Mouse (Mus musculus): ENCODE measurements around the gene Fgd2. TPM values are rescaled to one million over a fixed set of nuclear protein-coding genes. Genes with fewer than 3 reads are reported as not detected.

The Fgd2 gene
- total RNA-seq, 2 experiments from 2014 or later, result 4.8 to 9.0 TPM

DNA sequence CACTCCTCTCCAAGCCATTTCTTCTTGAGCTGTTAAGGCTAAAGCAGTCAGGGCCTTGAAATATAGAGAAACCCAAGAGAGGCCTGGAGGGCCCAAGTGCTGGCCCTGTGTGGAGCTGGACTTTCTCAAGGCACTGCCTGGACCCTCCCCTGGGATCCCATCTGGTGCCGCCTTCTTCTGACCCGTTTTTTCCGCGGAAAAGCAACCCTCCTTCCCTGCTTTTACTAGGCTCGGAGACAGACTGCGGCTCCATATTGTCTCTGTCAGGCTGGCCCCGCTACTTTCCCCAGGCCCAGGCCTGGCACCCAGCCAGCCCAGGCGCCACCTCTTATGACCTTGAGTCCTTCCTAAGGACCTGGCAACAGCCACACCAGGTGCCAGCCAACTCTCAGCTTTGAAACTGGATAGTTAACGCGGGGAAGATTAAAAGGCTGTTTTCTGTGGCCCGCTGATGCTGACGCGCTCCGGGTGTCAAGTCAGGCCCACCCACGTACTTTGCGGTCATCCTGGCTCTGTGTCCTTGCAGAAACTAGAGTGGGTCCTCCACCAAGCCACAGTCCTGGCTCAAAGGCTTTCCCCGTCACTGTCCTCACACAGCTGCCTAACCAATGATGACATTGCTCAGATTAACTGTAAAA is 4.8 kb upstream of the Fgd2 start:
- DNase-seq (ENCODE audit: low spot score in 2 of 2), result peak in 1 of 2 experiments; percentile 55
- intact Hi-C loops (cut with DNase I), result no loop called here

DNA sequence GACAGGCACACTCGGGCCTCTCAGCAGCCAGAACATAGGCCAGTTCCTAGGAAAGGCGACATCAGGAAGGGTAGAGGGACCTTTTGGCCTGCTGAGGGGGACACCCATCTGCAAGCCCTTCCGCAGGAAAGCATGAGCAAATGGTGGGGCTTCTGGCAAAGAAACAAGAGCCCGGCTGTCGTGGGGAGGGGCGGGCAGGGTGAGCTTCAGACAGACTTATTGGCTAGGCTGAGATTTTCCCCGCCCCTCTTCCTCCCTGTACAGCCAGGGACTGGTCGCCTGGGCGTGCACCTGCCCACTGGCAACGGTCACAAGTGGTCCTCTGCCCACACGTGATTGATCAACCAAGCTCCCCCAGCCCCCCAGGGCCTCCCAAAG is 4.2 kb upstream of the Fgd2 start:
- DNase-seq (ENCODE audit: low spot score in 2 of 2), result peak; percentile 65 to 74
- intact Hi-C loops (cut with DNase I), result no loop called here

- intact Hi-C loops (cut with DNase I), result no loop called here
- DNase-seq (ENCODE audit: low spot score in 2 of 2), result no peak
These were observed 3.8 kb upstream of the Fgd2 start for GRCm38 (mm10) chr17:29356882-29357281.

DNA sequence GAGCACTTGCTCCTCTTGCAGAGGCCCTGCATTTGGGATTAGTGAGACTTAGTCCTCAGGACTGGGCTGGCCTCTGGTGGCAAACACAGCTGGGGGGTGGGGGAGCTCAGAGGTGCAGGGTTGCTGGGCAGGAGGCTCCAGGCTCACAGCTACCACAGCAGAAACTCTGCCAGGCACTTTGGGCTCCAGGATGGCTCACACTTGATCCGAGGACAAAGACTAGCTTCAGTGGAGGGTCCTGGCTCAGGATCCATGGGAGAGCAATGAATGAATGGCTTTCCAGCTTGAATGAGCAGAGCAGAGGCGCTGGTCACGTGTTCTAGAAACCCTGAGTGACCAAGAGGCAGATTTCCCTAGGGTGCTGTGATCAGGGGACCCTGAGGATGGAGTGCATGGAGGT is 1.8 kb upstream of the Fgd2 start:
- intact Hi-C loops (cut with DNase I), result no loop called here
- no peak for DNase-seq (ENCODE audit: low spot score in 2 of 2)

DNA sequence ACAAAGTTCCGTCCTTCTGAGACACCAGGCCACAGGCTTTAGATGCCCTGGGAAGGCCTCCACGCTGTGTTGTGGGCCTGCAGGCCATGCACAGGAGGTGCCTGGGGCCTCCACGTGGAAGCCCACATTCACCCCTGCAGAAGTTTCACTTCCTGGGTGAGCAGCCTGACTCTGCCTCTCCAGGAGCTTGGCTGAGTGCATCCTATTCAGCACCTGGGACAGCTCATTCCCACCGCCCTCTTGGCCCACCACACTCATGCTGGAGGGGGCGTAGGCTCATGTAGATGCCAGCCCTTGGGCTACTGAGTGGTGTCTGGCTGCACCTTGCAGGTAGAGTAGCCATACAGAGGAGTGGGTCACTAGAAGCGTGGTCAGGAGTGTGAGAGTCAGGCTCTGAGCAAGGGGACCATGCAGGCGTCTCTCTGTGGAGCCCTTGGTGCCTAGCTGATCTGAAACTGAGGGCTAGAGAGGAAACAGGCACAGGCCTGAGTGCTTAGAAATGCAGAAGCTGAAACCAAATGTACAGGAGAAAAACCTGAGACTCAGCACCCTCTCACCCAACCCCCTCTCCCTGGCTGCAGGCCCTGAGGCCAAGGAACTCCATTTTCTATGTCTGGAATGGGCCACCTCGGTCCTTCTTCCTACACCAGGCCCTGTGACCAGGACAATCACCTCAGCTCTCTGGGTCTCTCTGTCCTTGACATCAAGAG is 1.4 kb downstream of the Fgd2 start:
- DNase-seq (ENCODE audit: low spot score in 2 of 2), result peak in 1 of 2 experiments; percentile 41
- intact Hi-C loops (cut with DNase I), result no loop called here

GRCm38 (mm10) chr17:29363109-29363508 is 2.4 kb downstream of the Fgd2 start:
- no peak for DNase-seq (ENCODE audit: low spot score in 2 of 2)
- intact Hi-C loops (cut with DNase I), result no loop called here

DNA sequence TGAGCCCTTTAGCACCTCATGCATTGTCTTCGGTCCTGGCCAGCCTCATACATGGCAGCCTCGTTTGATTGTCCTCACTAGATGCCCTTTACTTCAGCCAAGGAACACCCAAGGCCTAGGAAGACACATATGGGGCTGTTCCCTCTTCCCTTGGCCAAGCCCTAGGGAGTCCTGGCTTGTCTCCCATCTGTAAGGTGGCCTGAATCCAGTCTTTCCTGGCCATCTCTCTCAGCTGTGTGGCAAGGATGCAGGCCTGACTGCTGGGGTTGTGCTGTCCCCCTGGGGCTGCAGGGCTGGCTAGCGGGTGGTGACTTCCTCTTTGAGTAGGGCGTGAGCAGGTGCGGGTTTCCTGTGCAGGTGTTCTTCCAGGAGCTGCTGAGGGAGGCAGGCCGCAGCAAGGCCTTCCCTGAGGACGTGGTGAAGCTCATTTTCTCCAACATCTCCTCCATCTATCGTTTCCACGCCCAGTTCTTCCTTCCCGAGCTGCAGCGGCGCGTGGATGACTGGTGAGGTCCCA is 4.4 kb downstream of the Fgd2 start:
- intact Hi-C loops (cut with DNase I), result no loop called here
- no peak for DNase-seq (ENCODE audit: low spot score in 2 of 2)

DNA sequence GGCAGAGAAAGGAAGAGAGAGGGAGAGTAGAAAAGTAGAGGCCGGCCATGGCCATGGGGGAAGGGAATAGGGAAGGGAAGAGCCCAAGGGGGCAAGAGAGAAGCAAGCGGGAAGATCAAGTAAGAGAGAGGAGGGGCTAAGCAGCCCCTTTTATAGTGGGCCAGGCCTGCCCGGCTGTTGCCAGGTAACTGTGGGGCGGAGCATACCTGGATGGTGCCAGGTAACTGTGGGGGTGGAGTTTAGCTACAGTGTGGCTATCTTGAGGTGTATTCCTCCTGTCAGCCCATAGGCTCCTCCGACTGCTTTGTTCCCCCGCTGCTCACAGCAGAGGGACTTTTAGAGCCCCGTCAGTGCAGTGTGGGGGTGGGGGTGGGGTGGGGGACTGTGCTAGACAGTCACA is 8.0 kb downstream of the Fgd2 start:
- intact Hi-C loops (cut with DNase I), result no loop called here

DNA sequence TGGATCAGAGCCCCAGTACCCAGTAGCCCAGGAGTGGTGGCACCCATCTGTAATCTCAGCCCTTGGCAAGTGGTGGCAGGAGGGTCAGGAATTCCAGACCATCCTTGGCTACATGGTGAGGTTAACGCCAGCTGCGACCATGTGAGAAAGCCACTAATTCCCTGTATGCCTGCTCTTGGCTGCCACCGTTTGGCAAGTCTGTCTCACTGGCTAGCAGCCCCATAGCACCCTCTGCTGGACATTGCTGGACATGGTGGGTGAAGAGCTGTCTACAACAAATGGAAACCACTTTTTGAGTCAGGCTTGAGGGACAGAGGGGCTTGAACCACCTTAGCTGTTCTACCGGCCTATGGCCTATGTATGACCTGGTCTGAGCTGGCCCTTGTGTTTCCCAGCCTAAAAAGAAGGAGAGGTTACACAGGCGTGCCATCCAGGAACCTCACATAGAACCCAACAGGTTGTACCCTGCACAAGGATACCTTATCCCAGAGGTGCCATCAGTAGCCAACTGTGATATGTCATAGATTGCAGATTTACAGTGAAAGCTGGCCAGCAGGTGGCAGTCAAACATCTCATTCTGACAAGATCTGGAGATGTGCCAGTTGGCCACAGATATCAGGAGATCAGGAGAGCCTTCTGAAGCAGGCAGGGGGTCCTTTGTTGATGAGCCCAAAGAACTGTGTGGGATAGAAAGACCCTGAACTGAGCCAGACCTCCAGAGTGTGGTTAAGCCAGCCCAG is 10.4 kb downstream of the Fgd2 start:
- DNase-seq (ENCODE audit: low spot score in 2 of 2), result peak; percentile 95 to 96
- intact Hi-C loops (cut with DNase I), result loop anchor here (2.0 kb wide), 1 partner anchor 102 kb away; the partner anchor contains the start of gene BC004004

More for the DNA sequence above, 8.0 kb downstream of the Fgd2 start:
- DNase-seq (ENCODE audit: low spot score in 2 of 2), result no peak

DNA sequence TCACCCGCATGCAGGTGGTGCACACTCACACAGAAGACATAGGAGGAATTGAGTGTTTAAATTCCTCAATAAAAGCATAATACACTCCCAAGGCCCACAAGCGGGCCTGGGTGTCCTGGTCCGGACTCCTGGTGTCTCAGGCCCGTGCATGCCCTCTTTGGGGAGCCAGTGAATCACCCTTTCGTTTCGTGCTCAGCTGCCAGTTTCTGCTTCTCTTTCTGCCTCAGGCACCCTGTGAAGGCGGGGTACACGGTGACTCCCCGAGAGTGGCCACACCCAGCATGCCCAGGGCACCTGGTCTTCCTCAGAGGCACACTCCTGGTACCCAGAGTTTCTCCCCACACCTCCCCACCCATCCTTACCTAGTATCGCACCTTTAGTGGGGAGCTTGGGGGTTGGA is 15.2 kb downstream of the Fgd2 start:
- DNase-seq (ENCODE audit: low spot score in 2 of 2), result no peak
- intact Hi-C loops (cut with DNase I), result no loop called here

- intact Hi-C loops (cut with DNase I), result no loop called here
- no peak for DNase-seq (ENCODE audit: low spot score in 2 of 2)
These were observed 17.3 kb downstream of the Fgd2 start for GRCm38 (mm10) chr17:29378056-29378455.

DNA sequence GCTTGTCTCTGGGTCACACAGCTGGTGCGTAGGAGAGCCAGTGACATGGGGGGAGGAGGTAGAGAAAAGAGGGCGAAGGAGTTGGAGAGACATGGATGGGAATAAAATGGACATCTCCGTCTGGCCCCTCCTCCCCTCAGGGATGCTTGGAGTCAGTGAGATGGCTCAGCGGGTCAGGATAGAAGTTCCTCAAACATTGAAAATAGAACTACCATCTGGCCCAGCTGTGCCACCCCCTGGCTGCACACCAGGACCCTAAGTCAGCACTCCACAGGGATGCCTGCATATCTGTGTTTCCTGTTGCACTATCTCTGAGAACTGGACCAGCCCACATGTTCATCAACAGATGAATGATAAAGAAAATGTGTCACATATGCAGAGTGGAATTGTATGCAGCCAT is 19.5 kb downstream of the Fgd2 start:
- intact Hi-C loops (cut with DNase I), result loop anchor here (5.0 kb wide), 1 partner anchor 132 kb away; no protein-coding TSS in a partner anchor
- no peak for DNase-seq (ENCODE audit: low spot score in 2 of 2)

- intact Hi-C loops (cut with DNase I), result loop anchor here (5.0 kb wide), 1 partner anchor 131 kb away; no protein-coding TSS in a partner anchor
These were observed 20.8 kb downstream of the Fgd2 start for GRCm38 (mm10) chr17:29381472-29381871.

DNA sequence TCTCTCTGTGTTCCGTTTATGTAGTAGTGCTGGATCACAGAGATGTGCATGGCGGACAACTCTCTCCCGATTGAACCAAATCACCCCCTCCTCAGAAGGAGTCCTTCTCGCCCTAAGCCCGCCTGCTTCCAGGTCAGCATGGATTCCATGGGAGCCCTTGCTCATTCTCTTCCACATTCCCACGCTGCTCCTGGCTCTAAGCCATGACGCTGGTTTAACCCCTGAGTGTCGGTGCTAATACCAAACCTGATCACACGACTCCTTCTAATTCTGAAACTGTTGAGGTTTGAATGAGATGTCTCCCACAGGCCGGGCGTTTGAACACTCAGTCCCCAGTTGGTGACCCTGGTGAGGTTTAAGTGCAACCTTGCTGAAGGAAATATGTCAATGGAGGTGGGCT is 21.7 kb downstream of the Fgd2 start:
- intact Hi-C loops (cut with DNase I), result loop anchor here (5.0 kb wide), 1 partner anchor 130 kb away; no protein-coding TSS in a partner anchor

More at GRCm38 (mm10) chr17:29381472-29381871, 20.8 kb downstream of the Fgd2 start:
- peak; percentile 44 to 70 for DNase-seq (ENCODE audit: low spot score in 2 of 2)

GRCm38 (mm10) chr17:29383923-29384322 is 23.2 kb downstream of the Fgd2 start:
- DNase-seq (ENCODE audit: low spot score in 2 of 2), result no peak
- intact Hi-C loops (cut with DNase I), result loop anchor here (5.0 kb wide), 1 partner anchor 128 kb away; no protein-coding TSS in a partner anchor

More for the DNA sequence above, 21.7 kb downstream of the Fgd2 start:
- no peak for DNase-seq (ENCODE audit: low spot score in 2 of 2)

DNA sequence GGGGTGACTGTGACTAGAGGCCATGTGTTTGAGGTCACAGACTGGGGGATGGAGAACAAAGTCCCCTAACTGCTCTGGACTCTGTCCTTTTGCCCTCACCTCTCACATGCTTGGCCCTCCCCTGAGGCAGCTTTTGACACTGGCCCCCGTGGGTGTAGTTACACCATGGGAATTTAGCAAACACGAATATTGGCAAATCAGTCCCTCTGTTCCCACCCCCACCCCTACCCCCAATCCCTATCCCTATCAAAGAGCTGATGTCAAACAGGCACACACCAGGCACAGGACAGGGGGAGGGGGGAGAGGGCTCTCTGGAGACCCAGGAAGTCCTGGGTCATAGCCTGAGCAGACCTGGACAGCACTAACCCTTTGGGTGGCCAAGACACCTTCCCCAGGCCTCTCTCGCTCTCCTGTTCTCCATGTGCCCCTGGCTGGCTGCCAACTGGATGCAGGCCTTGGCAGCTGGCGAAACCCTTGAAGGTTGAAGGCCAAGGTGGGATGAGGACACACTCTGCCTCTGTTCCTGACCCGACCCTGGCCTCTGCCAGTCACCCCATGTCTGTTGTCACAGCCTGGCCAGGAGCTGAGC is 24.2 kb downstream of the Fgd2 start:
- intact Hi-C loops (cut with DNase I), result loop anchor here (5.0 kb wide), 1 partner anchor 127 kb away; no protein-coding TSS in a partner anchor
- no peak for DNase-seq (ENCODE audit: low spot score in 2 of 2)

GRCm38 (mm10) chr17:29385746-29386145 is 25.0 kb downstream of the Fgd2 start:
- intact Hi-C loops (cut with DNase I), result no loop called here

DNA sequence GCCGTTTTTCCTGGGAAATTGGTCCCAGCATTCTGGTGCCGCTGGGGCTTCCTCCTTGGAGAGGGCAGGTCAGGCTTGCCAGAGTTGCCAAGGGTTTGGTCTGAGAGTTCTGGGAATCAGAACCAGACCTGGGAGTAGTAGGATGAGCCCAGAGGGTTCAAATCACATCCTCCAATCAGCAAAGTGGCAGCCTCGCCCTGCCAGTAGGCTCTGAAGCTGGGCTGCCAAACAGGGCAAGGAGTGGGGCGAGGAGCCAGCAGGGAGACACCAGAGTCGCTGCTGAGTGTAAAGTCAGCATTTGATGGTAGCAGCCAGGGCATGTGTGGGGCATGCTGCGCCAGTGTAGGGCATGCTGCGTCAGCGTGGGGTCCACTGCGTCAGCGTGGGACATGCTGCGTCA is 28.3 kb downstream of the Fgd2 start:
- intact Hi-C loops (cut with DNase I), result no loop called here

More at GRCm38 (mm10) chr17:29385746-29386145, 25.0 kb downstream of the Fgd2 start:
- DNase-seq (ENCODE audit: low spot score in 2 of 2), result no peak

GRCm38 (mm10) chr17:29391280-29391679 is 30.6 kb downstream of the Fgd2 start:
- DNase-seq (ENCODE audit: low spot score in 2 of 2), result no peak
- intact Hi-C loops (cut with DNase I), result no loop called here

More for the DNA sequence above, 28.3 kb downstream of the Fgd2 start:
- DNase-seq (ENCODE audit: low spot score in 2 of 2), result no peak
